Mouse (Mus musculus) stomach, adult 2 months (tissue): ENCODE data around the gene 1110059G10Rik. TPM values are rescaled to one million over a fixed set of nuclear protein-coding genes. Genes with fewer than 3 reads are reported as not detected.

ENCODE experiments used
- polyA plus RNA-seq: library from polyadenylated mRNA; depleted of rRNA; stranded (reverse); fragments of >200 nt; gene quantifications from 2 replicates; pipeline ENCODE4 v1.2.3, GENCODE M21; 2012; rRNA removed

1110059G10Rik gene
- 0.33 and 0.56 TPM in 2 replicates for polyA plus RNA-seq

DNA sequence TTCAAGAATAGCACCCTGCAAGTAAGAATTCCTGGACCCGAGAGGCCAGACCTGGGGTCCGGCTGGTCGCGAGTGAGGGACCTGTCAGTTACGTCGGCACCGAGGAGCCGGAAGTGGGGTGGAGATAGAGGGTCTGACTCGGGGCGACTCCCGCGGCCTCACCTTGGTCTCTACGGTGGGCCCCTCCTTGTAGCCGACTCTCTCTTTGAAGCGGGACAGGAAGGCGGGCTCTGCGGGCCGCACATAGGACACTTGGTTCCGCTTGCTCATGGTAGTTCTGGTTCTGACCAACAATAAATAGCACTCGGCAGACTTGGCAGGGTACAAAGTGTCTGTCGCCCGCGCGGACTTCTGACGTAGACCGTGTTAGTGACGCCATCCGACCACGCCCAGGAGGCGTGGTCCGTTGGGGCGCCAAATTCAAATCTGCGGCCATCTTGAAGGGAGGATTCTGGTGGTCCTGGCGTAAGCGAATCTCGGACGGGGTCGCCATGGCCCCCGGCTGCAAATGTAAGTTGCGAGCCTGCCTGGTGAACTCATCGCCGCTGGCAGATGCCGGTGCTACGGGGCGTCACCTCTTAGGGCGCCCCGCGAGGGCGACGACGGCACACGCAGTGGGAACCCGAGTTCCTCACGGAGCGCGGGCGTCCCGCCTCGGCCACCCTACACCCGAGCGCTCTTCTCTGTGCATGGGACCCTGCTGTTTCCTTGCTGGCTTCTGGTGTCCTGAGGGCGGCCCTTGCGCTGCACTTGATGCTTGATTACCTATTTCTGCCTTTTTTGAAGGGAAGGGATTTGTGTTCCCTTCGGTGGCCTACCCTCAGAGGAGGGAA is at the start of gene 1110059G10Rik, which contains the start of gene Kif15:
Gene 1110059G10Rik, minus strand, starts transcription at position 358 of the 833 bp plus-strand sequence.
Gene Kif15, plus strand, starts transcription at position 404 of the 833 bp plus-strand sequence.

DNA sequence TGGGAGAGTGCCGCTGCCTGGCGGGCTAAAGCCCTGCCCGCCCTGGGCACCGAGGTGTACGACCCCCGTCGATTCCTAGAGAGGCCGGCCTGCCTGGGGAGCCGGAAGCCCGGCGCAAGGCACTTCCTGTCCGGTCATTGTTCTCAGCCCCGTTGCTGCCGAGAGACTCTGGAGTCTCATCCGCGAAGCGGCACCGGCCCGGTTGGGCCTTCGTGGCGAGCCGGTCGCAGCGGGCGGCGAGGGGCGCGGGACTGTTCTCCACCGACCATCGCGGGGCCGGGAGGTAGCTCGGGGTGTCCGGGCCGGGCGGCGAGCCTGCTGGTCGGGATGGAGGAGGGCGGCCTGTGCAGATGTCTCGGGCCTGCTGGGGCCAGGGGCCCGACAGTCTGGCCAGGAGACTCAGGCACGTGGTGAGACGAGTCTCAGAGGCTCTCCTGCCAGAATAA is 27.8 kb downstream of the 1110059G10Rik start, which contains the start of gene Zfp105:
Gene Zfp105, plus strand, starts transcription at position 137 of the 446 bp plus-strand sequence.

Other genes starting within 250 kb of the 1110059G10Rik start
- gene Topaz1, start 203.7 kb downstream of the 1110059G10Rik start, polyA plus RNA-seq, result not detected in 2 replicates
- 0.41 and 0.61 TPM in 2 replicates for gene Tcaim, start 145.5 kb downstream of the 1110059G10Rik start, polyA plus RNA-seq
- gene Gm35549, start 107.0 kb downstream of the 1110059G10Rik start, polyA plus RNA-seq, result not detected in 2 replicates
- 2.6 and 7.3 TPM in 2 replicates for gene Zfp445, start 85.0 kb downstream of the 1110059G10Rik start, polyA plus RNA-seq
- gene Zkscan7, start 65.3 kb downstream of the 1110059G10Rik start, polyA plus RNA-seq, result 0.71 and 1.3 TPM in 2 replicates
- gene Zfp105, start 27.9 kb downstream of the 1110059G10Rik start, polyA plus RNA-seq, result 0.03 and 0.12 TPM in 2 replicates
- gene Kif15, start within 50 bp of the 1110059G10Rik start, polyA plus RNA-seq, result 0.15 and 0.41 TPM in 2 replicates
- gene Tmem42, start 70.3 kb upstream of the 1110059G10Rik start, polyA plus RNA-seq, result 7.4 and 12.7 TPM in 2 replicates
- 0.10 TPM in 1 of 2 replicates, not detected in the other for gene Tgm4, start 83.7 kb upstream of the 1110059G10Rik start, polyA plus RNA-seq
- 88.3 and 186 TPM in 2 replicates for gene Zdhhc3, start 162.2 kb upstream of the 1110059G10Rik start, polyA plus RNA-seq
- gene Exosc7, start 162.2 kb upstream of the 1110059G10Rik start, polyA plus RNA-seq, result 5.0 and 6.6 TPM in 2 replicates
- gene Clec3b, start 199.9 kb upstream of the 1110059G10Rik start, polyA plus RNA-seq, result 84.1 and 84.3 TPM in 2 replicates